Mouse (Mus musculus): ENCODE data around the gene Galnt10.

GRCm38 (mm10) chr11:57827915-57828545 is 182.8 kb downstream of the Galnt10 start:
- TF ChIP-seq CTCF (IDR thresholded peaks at IDR 0.05; ENCODE audit: low read depth, low read length) (no peak), EP300 (IDR thresholded peaks at IDR 0.05; ENCODE audit: insufficient read depth, low read depth, low read length) (no peak), POLR2A (IDR thresholded peaks at IDR 0.05; ENCODE audit: insufficient read depth, low read length) (no peak)

All from ES-Bruce4 (cell line).